Mouse (Mus musculus) midbrain, embryonic 10.5 days (tissue): ENCODE results near the gene AC109138.7. TPM values are rescaled to one million over a fixed set of nuclear protein-coding genes. Genes with fewer than 3 reads are reported as not detected.
A peak's percentile ranks its signal among the peaks of the same experiment; 100 is the strongest.

Source experiments
- DNase-seq: peaks from one replicate; pipeline ENCODE4 v3.0.0-alpha.2; 2017; ENCODE audit warnings: low spot score
- H3K27ac ChIP-seq: fragments of 300-500 bp; sonication (generic); replicated peaks from 2 replicates; pipeline ENCODE4 v1.5.1; 2016; ENCODE audit warnings: mild to moderate bottlenecking
- H3K27me3 ChIP-seq: fragments of 300-500 bp; sonication (generic); 2 replicates; pipeline ENCODE4 v1.6.1; 2016; ENCODE audit warnings: low read depth, mild to moderate bottlenecking; ENCODE audit not compliant: poor library complexity, severe bottlenecking
- H3K36me3 ChIP-seq: fragments of 300-500 bp; sonication (generic); 2 replicates; pipeline ENCODE4 v1.6.1; 2016; ENCODE audit warnings: mild to moderate bottlenecking, moderate library complexity
- H3K4me1 ChIP-seq: fragments of 300-500 bp; sonication (generic); 2 replicates; pipeline ENCODE4 v1.6.1; 2016
- H3K4me3 ChIP-seq: fragments of 300-500 bp; sonication (generic); 2 replicates; pipeline ENCODE4 v1.5.1; 2016; ENCODE audit warnings: mild to moderate bottlenecking, moderate library complexity
- H3K9me3 ChIP-seq: fragments of 300-500 bp; sonication (generic); replicated peaks from 2 replicates; pipeline ENCODE4 v1.6.1; 2016; ENCODE audit warnings: mild to moderate bottlenecking
- WGBS: fragments of 180-500 bp; shearing (Covaris S2); methylation state at CpG from one replicate; pipeline ENCODE4 v1.1.7; 2016; 5-methylcytosine and 5-hydroxymethylcytosine counted together
- polyA plus RNA-seq: library from polyadenylated mRNA; unstranded; fragments of >200 nt; fragmentation: Nextera tagmentation; extraction: Ambion mirVana; gene quantifications from 2 replicates; pipeline ENCODE4 v1.2.1, GENCODE M21; 2016

AC109138.7 gene
- polyA plus RNA-seq, 1 experiment from 2014 or later = not detected

DNA sequence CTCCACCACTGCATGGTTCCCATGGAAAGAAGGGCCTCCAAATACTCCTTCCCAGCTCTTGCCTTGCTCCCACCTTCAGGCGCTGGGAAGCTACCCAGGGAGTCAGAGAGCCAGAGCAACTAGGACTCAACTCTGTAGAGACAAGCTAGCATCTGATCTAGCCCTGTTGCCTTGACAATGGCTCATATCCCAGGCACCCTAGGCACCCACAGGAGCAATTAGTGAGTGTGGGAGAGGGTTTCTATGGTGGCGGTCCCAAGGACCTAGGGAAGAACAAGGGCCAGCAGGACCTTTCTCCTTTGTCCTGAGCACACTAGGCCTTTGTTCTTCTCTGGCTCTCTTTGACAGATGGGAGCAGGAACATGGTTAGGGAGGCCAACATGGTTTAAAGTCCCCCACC lies 30.5 kb upstream of the AC109138.7 start:
- Histone ChIP-seq H3K9me3 (no peaks in the 10 kb centered on the region), H3K4me3 (no peak overlapping the region), H3K36me3 (no peaks in the 10 kb centered on the region), H3K4me1 (peaks cover 16% of the 10 kb centered on the region), H3K27ac (no peak overlapping the region; the same call in 1 of the 2 replicates), H3K27me3 (no peaks in the 10 kb centered on the region)
- WGBS = 88% methylated on average over 2 of the region's 2 CpGs
- no peak for DNase-seq

GRCm38 (mm10) chr19:4184976-4185975 lies 28.9 kb upstream of the AC109138.7 start:
- no peak overlapping the region for H3K27ac ChIP-seq
- no peaks in the 10 kb centered on the region for H3K36me3 ChIP-seq
- 63% methylated on average over 15 of the region's 15 CpGs for WGBS
- no peak overlapping the region for H3K4me3 ChIP-seq
- H3K9me3 ChIP-seq = no peaks in the 10 kb centered on the region
- peaks cover 16% of the 10 kb centered on the region for H3K4me1 ChIP-seq
- no peak for DNase-seq
- no peaks in the 10 kb centered on the region for H3K27me3 ChIP-seq

GRCm38 (mm10) chr19:4187303-4187702 lies 26.9 kb upstream of the AC109138.7 start:
- no peaks in the 10 kb centered on the region for H3K9me3 ChIP-seq
- no peaks in the 10 kb centered on the region for H3K27me3 ChIP-seq
- DNase-seq = no peak
- no peak overlapping the region for H3K4me3 ChIP-seq
- H3K27ac ChIP-seq = no peak overlapping the region
- 78% methylated on average over 3 of the region's 3 CpGs for WGBS
- H3K4me1 ChIP-seq = peaks cover 26% of the 10 kb centered on the region
- no peaks in the 10 kb centered on the region for H3K36me3 ChIP-seq

- H3K4me1 ChIP-seq = peaks cover 38% of the 10 kb centered on the region
- no peak for DNase-seq
- H3K4me3 ChIP-seq = no peak overlapping the region
- WGBS = 87% methylated on average over 12 of the region's 12 CpGs
- no peaks in the 10 kb centered on the region for H3K9me3 ChIP-seq
- H3K27me3 ChIP-seq = no peaks in the 10 kb centered on the region
- no peak overlapping the region for H3K27ac ChIP-seq
- peaks cover 12% of the 10 kb centered on the region for H3K36me3 ChIP-seq
Measured at GRCm38 (mm10) chr19:4189051-4189620, 25.0 kb upstream of the AC109138.7 start.

- H3K9me3 ChIP-seq = no peaks in the 10 kb centered on the region
Measured at GRCm38 (mm10) chr19:4190831-4191334, 23.3 kb upstream of the AC109138.7 start, which contains the start of gene Tbc1d10c. Tbc1d10c (minus strand) TSS chr19:4191284.

GRCm38 (mm10) chr19:4191528-4192250 lies 22.5 kb upstream of the AC109138.7 start, which contains the start of gene Ppp1ca:
Ppp1ca (plus strand) TSS chr19:4192065.
- peaks cover 37% of the 10 kb centered on the region for H3K36me3 ChIP-seq
- H3K4me1 ChIP-seq = peaks cover 41% of the 10 kb centered on the region
- peak within 1 kb of the TSS; percentile 96 for H3K4me3 ChIP-seq
- H3K27ac ChIP-seq = peak within 1 kb of the TSS; percentile 97
- WGBS = 8% methylated on average over 37 of the region's 47 CpGs
- no peaks in the 10 kb centered on the region for H3K27me3 ChIP-seq
- no peaks in the 10 kb centered on the region for H3K9me3 ChIP-seq
- DNase-seq = peak; percentile 97

More at GRCm38 (mm10) chr19:4190831-4191334, 23.3 kb upstream of the AC109138.7 start, which contains the start of gene Tbc1d10c:
- peaks cover 29% of the 10 kb centered on the region for H3K36me3 ChIP-seq
- WGBS = 76% methylated on average over 4 of the region's 4 CpGs
- peaks cover 34% of the 10 kb centered on the region for H3K4me1 ChIP-seq
- peak within 1 kb of the TSS; percentile 96 for H3K4me3 ChIP-seq
- H3K27me3 ChIP-seq = no peaks in the 10 kb centered on the region
- peak within 1 kb of the TSS; percentile 97 for H3K27ac ChIP-seq
- DNase-seq = no peak

GRCm38 (mm10) chr19:4192251-4192985 lies 21.7 kb upstream of the AC109138.7 start:
- no peak for DNase-seq
- H3K4me3 ChIP-seq = peak overlapping the region; percentile 96
- H3K36me3 ChIP-seq = peaks cover 44% of the 10 kb centered on the region
- peaks cover 44% of the 10 kb centered on the region for H3K4me1 ChIP-seq
- no peaks in the 10 kb centered on the region for H3K27me3 ChIP-seq
- under 1% methylated on average over 52 of the region's 52 CpGs for WGBS
- peak overlapping the region; percentile 97 for H3K27ac ChIP-seq
- no peaks in the 10 kb centered on the region for H3K9me3 ChIP-seq

- H3K9me3 ChIP-seq = no peaks in the 10 kb centered on the region
- no peak for DNase-seq
- H3K4me3 ChIP-seq = peak overlapping the region; percentile 96
- H3K27ac ChIP-seq = peak overlapping the region; percentile 97
- peaks cover 52% of the 10 kb centered on the region for H3K36me3 ChIP-seq
- H3K4me1 ChIP-seq = peaks cover 44% of the 10 kb centered on the region
- 72% methylated on average over 6 of the region's 6 CpGs for WGBS
- H3K27me3 ChIP-seq = no peaks in the 10 kb centered on the region
Measured at GRCm38 (mm10) chr19:4193129-4193528, 21.0 kb upstream of the AC109138.7 start.

DNA sequence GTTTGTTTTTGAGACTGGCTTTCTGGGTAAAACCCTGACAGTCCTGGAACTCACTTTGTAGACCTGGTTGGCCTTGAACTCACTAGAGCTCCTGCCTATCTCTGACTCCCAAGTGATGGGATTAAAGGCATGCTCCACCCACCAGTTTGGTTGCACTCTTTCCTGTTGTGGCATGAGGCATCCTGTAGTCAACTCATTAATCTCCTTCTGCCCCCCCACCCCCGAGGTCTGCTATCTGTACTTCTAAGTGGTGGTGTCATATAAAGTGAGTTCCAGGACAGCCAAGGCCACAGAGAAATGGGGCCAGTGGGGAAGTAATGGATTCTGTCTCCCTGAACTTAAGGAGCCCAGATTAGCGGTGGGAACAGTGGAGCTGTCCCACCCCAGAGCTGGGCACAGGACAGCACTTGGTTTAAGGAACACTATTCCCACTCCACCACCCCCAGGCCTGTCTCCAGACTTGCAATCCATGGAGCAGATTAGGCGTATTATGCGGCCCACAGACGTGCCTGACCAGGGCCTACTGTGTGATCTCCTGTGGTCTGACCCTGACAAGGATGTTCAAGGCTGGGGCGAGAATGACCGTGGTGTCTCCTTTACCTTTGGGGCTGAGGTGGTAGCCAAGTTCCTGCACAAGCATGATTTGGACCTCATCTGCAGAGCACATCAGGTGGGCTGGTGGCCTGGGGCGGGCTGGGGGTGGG lies 20.0 kb upstream of the AC109138.7 start:
- 90% methylated on average over 8 of the region's 8 CpGs for WGBS
- H3K36me3 ChIP-seq = peaks cover 62% of the 10 kb centered on the region
- no peaks in the 10 kb centered on the region for H3K27me3 ChIP-seq
- no peak overlapping the region for H3K27ac ChIP-seq
- peaks cover 44% of the 10 kb centered on the region for H3K4me1 ChIP-seq
- 0 out of 2 replicates have a peak overlapping the region, but pooled peaks have one; percentile 14 for H3K4me3 ChIP-seq
- no peak for DNase-seq
- no peaks in the 10 kb centered on the region for H3K9me3 ChIP-seq

- Histone ChIP-seq H3K4me1 (peaks cover 48% of the 10 kb centered on the region), H3K27me3 (no peaks in the 10 kb centered on the region), H3K36me3 (peaks cover 70% of the 10 kb centered on the region), H3K27ac (no peak overlapping the region), H3K4me3 (0 out of 2 replicates have a peak overlapping the region, but pooled peaks have one; percentile 14), H3K9me3 (no peaks in the 10 kb centered on the region)
- WGBS = 84% methylated on average over 12 of the region's 12 CpGs
- no peak for DNase-seq
Measured at GRCm38 (mm10) chr19:4194776-4195650, 19.1 kb upstream of the AC109138.7 start.
